Mouse (Mus musculus) hindbrain, embryonic 16.5 days (tissue): ENCODE results near the gene Gpr27. TPM values are rescaled to one million over a fixed set of nuclear protein-coding genes. Genes with fewer than 3 reads are reported as not detected.

Experiments
- ATAC-seq: fragments of 200-750 bp; cut with Nextera tagmentation; 2 replicates; pipeline ENCODE4 v1.8.0; 2017; ENCODE audit warnings: moderate TSS enrichment, moderate library complexity
- H3K27ac ChIP-seq: fragments of 300-500 bp; sonication (generic); 2 replicates; pipeline ENCODE4 v1.5.1; 2014; ENCODE audit warnings: low read depth, mild to moderate bottlenecking, control low read depth, low read length, moderate library complexity
- H3K27me3 ChIP-seq: fragments of 300-500 bp; sonication (generic); replicated peaks from 2 replicates; pipeline ENCODE4 v1.6.1; 2014; ENCODE audit warnings: low read length; ENCODE audit not compliant: control insufficient read depth, insufficient read depth
- H3K36me3 ChIP-seq: fragments of 300-500 bp; sonication (generic); 2 replicates; pipeline ENCODE4 v1.6.1; 2014; ENCODE audit warnings: mild to moderate bottlenecking, low read length, moderate library complexity, mixed read lengths; ENCODE audit not compliant: control insufficient read depth, insufficient read depth
- H3K4me1 ChIP-seq: fragments of 300-500 bp; sonication (generic); 2 replicates; pipeline ENCODE4 v1.6.1; 2014; ENCODE audit warnings: low read depth, low read length; ENCODE audit not compliant: control insufficient read depth, insufficient read depth
- H3K4me2 ChIP-seq: fragments of 300-500 bp; sonication (generic); 2 replicates; pipeline ENCODE4 v1.6.1; 2014; ENCODE audit warnings: mild to moderate bottlenecking, low read length, control low read depth, moderate library complexity
- H3K4me3 ChIP-seq: fragments of 300-500 bp; sonication (generic); 2 replicates; pipeline ENCODE4 v1.5.1; 2014; ENCODE audit warnings: mild to moderate bottlenecking, low read length, control low read depth, moderate library complexity
- H3K9ac ChIP-seq: fragments of 300-500 bp; sonication (generic); 2 replicates; pipeline ENCODE4 v1.6.1; 2014; ENCODE audit warnings: low read depth, mild to moderate bottlenecking, control low read depth, low read length, moderate library complexity
- H3K9me3 ChIP-seq: fragments of 300-500 bp; sonication (generic); 2 replicates; pipeline ENCODE4 v1.6.1; 2014; ENCODE audit warnings: mild to moderate bottlenecking, low read length, moderate library complexity; ENCODE audit not compliant: control insufficient read depth
- WGBS: fragments of 180-500 bp; shearing (Covaris S2); extraction: QIAGEN DNeasy Blood & Tissue Kit; methylation state at CpG from one replicate; pipeline ENCODE4 v1.1.7; 2014; 5-methylcytosine and 5-hydroxymethylcytosine counted together
- polyA plus RNA-seq: library from polyadenylated mRNA; unstranded; fragments of >200 nt; fragmentation: Nextera tagmentation; extraction: Ambion mirVana; gene quantifications from 2 replicates; pipeline ENCODE4 v1.2.1, GENCODE M21; 2015

Gene Gpr27
- 13.8 and 15.4 TPM in 2 replicates for polyA plus RNA-seq

GRCm38 (mm10) chr6:99692206-99692915, at the start of gene Gpr27:
Gene Gpr27, plus strand, starts transcription at chr6:99692679.
- ATAC-seq: peak; percentile 84
- under 1% methylated on average over 73 of the region's 112 CpGs for WGBS

GRCm38 (mm10) chr6:99643439-99644199, 48.9 kb upstream of the Gpr27 start:
- 0 out of 2 replicates have a peak, but pooled peaks cover 5% of the 10 kb centered on the region for H3K36me3 ChIP-seq
- H3K27me3 ChIP-seq: no peaks in the 10 kb centered on the region
- no peak overlapping the region for H3K4me3 ChIP-seq
- no peaks in the 10 kb centered on the region for H3K4me1 ChIP-seq
- H3K9me3 ChIP-seq: no peaks in the 10 kb centered on the region
- WGBS: 53% methylated on average over 10 of the region's 10 CpGs
- ATAC-seq: no peak
- H3K4me2 ChIP-seq: no peak overlapping the region
- no peak overlapping the region for H3K9ac ChIP-seq
- H3K27ac ChIP-seq: no peak overlapping the region

More at GRCm38 (mm10) chr6:99692206-99692915, at the start of gene Gpr27:
- Histone ChIP-seq H3K27ac (peak within 1 kb of the TSS; percentile 92), H3K4me1 (peaks cover 25% of the 10 kb centered on the region), H3K9me3 (no peaks in the 10 kb centered on the region), H3K4me2 (peak within 1 kb of the TSS; percentile 74), H3K4me3 (peak within 1 kb of the TSS; percentile 88), H3K36me3 (no peaks in the 10 kb centered on the region), H3K9ac (peak within 1 kb of the TSS; percentile 96), H3K27me3 (peaks cover 6% of the 10 kb centered on the region)

GRCm38 (mm10) chr6:99644386-99644785, 48.1 kb upstream of the Gpr27 start:
- no peak for ATAC-seq
- no peak overlapping the region for H3K27ac ChIP-seq
- WGBS: 82% methylated on average over 5 of the region's 5 CpGs
- no peak overlapping the region for H3K4me3 ChIP-seq
- H3K27me3 ChIP-seq: no peaks in the 10 kb centered on the region
- no peak overlapping the region for H3K4me2 ChIP-seq
- H3K4me1 ChIP-seq: no peaks in the 10 kb centered on the region
- H3K36me3 ChIP-seq: 0 out of 2 replicates have a peak, but pooled peaks cover 5% of the 10 kb centered on the region
- H3K9me3 ChIP-seq: no peaks in the 10 kb centered on the region
- H3K9ac ChIP-seq: no peak overlapping the region

- Histone ChIP-seq H3K27ac (no peak overlapping the region), H3K27me3 (no peaks in the 10 kb centered on the region), H3K4me2 (no peak overlapping the region), H3K9ac (no peak overlapping the region), H3K4me1 (no peaks in the 10 kb centered on the region), H3K36me3 (0 out of 2 replicates have a peak, but pooled peaks cover 3% of the 10 kb centered on the region), H3K4me3 (no peak overlapping the region), H3K9me3 (no peaks in the 10 kb centered on the region)
- ATAC-seq: no peak
- WGBS: 94% methylated on average over 5 of the region's 5 CpGs
Measured at GRCm38 (mm10) chr6:99644876-99645275, 47.6 kb upstream of the Gpr27 start.

GRCm38 (mm10) chr6:99646344-99646743, 46.1 kb upstream of the Gpr27 start:
- Histone ChIP-seq H3K9ac (no peak overlapping the region), H3K4me2 (no peak overlapping the region), H3K4me1 (no peaks in the 10 kb centered on the region), H3K27ac (no peak overlapping the region), H3K4me3 (no peak overlapping the region), H3K9me3 (no peaks in the 10 kb centered on the region), H3K27me3 (no peaks in the 10 kb centered on the region), H3K36me3 (0 out of 2 replicates have a peak, but pooled peaks cover 3% of the 10 kb centered on the region)
- no peak for ATAC-seq
- 75% methylated on average over 10 of the region's 10 CpGs for WGBS

GRCm38 (mm10) chr6:99649307-99649706, 43.2 kb upstream of the Gpr27 start:
- Histone ChIP-seq H3K27me3 (no peaks in the 10 kb centered on the region), H3K9me3 (no peaks in the 10 kb centered on the region), H3K27ac (no peak overlapping the region), H3K9ac (no peak overlapping the region), H3K4me1 (no peaks in the 10 kb centered on the region; the same call in 1 of the 2 replicates), H3K4me3 (no peak overlapping the region), H3K36me3 (0 out of 2 replicates have a peak, but pooled peaks cover 3% of the 10 kb centered on the region), H3K4me2 (no peak overlapping the region)
- ATAC-seq: no peak
- 82% methylated on average over 2 of the region's 2 CpGs for WGBS

- no peak overlapping the region for H3K4me3 ChIP-seq
Measured at GRCm38 (mm10) chr6:99652341-99652740, 40.1 kb upstream of the Gpr27 start.

GRCm38 (mm10) chr6:99654343-99654742, 38.1 kb upstream of the Gpr27 start:
- no peak overlapping the region for H3K9ac ChIP-seq
- H3K36me3 ChIP-seq: no peaks in the 10 kb centered on the region
- no peak overlapping the region for H3K4me3 ChIP-seq
- no peak overlapping the region for H3K4me2 ChIP-seq
- H3K27ac ChIP-seq: no peak overlapping the region
- H3K9me3 ChIP-seq: no peaks in the 10 kb centered on the region
- 38% methylated on average over 5 of the region's 5 CpGs for WGBS
- H3K4me1 ChIP-seq: no peaks in the 10 kb centered on the region; the same call in 1 of the 2 replicates
- ATAC-seq: no peak
- no peaks in the 10 kb centered on the region for H3K27me3 ChIP-seq

More at GRCm38 (mm10) chr6:99652341-99652740, 40.1 kb upstream of the Gpr27 start:
- Histone ChIP-seq H3K36me3 (no peaks in the 10 kb centered on the region), H3K27me3 (no peaks in the 10 kb centered on the region), H3K9me3 (no peaks in the 10 kb centered on the region), H3K9ac (no peak overlapping the region), H3K4me2 (no peak overlapping the region), H3K27ac (no peak overlapping the region), H3K4me1 (no peaks in the 10 kb centered on the region; the same call in 1 of the 2 replicates)
- 76% methylated on average over 2 of the region's 2 CpGs for WGBS
- peak; percentile 37; the same call in 1 of the 2 replicates for ATAC-seq

- WGBS: 62% methylated on average over 7 of the region's 7 CpGs
- no peak for ATAC-seq
- H3K4me3 ChIP-seq: no peak overlapping the region
- H3K27ac ChIP-seq: no peak overlapping the region
- H3K9ac ChIP-seq: no peak overlapping the region
- H3K4me1 ChIP-seq: no peaks in the 10 kb centered on the region; the same call in 1 of the 2 replicates
- H3K36me3 ChIP-seq: no peaks in the 10 kb centered on the region
- no peak overlapping the region for H3K4me2 ChIP-seq
- H3K9me3 ChIP-seq: no peaks in the 10 kb centered on the region
- no peaks in the 10 kb centered on the region for H3K27me3 ChIP-seq
Measured at GRCm38 (mm10) chr6:99655488-99655887, 37.0 kb upstream of the Gpr27 start.
